Mouse (Mus musculus): ENCODE measurements around the gene Gpx1.
A peak's percentile ranks its signal among the peaks of the same experiment; 100 is the strongest.
"Not testable (repeated sequence)": the region's sequence is repeated elsewhere in the genome, so short reads cannot be mapped to it uniquely, and the experiment has no call there.

The Gpx1 gene

DNA sequence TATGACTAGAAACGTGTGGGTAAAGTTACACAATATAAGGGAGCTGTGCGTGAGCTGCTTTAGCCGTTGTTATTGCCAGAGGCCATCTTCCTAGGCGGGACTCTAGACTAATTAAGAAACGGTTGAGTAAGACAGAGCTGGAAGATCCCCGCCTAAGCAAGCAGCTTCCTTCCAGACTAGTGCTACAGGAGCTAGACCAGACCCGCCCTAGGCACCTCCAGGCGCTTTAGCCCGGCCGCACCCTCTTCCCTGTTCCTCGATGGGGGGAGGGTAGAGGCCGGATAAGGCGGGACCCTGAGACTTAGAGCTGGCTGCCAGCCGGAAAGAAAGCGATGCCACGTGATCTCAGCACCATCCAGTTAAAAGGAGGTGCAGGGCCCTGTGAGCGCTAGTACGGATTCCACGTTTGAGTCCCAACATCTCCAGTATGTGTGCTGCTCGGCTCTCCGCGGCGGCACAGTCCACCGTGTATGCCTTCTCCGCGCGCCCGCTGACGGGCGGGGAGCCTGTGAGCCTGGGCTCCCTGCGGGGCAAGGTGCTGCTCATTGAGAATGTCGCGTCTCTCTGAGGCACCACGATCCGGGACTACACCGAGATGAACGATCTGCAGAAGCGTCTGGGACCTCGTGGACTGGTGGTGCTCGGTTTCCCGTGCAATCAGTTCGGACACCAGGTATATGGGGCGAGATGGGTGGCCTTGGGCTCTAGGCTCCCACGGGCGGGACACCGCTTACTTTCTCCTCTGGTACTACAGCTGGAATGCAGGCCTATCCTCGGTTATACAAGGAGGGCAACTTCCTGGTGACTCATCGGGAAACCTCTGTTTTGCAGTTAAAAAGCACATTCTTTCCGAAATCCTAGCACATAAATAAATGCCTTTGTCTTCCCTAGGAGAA is at the start of gene Gpx1:
TSS of gene Gpx1 (plus strand) at position 18 of the 896 bp plus-strand sequence.
- DNase-seq (ENCODE audit: low spot score): peak; percentile 72

DNA sequence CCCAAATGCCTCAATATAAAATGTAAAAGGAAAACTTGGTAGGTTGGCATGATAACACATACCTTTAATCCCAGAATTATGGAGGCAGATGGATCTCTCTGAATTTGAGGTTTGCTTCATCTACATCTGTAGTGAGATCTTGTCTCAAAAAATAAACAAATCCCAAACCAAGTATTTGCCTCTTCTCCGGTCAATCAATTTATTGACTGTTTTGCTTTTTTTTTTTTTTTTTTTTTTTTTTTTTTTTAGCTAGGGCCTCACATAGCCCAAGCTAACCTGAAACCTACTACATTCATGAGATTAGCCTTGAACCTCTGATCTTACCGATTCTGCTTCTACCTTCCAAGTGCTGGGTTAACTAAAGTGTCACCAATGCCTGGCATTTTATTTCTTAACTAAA is 49.4 kb upstream of the Gpx1 start:
- no peak for DNase-seq (ENCODE audit: low spot score)

DNA sequence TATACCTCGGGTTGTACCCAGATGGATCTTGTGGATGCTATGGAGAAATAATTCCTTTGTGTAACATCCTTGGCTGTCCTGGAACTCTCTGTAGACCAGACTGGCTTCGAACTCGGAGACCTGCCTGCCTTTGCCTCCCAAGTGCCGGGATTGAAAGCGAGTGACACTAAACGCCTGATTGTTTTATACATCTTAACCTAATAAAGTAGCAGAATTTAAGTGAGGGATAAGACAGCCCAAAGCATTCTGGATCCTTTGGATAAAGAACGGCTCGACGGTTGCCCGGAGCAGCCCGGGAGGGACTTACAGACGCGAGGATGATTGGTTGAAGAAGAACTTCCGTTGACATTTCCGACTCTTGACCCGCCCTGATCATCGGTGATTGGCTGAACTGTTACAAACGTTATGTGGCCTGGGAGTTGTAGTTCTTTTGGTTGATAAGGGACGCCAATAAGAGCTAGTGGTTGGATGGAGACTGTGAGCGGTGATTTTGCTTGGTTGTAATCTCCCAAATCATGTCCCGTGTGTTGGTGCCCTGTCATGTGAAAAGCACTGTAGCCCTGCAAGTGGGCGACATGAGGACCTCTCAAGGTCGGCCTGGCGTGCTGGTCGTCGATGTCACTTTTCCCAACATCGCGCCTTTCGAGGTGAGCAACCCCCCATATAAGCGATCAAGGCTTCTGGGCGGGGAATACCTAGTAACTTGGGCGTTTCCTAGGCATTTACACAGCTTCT is 48.5 kb upstream of the Gpx1 start, which contains the start of gene Nicn1:
TSS of gene Nicn1 (plus strand) at position 414 of the 735 bp plus-strand sequence.
- peak; percentile 97 for DNase-seq (ENCODE audit: low spot score)

DNA sequence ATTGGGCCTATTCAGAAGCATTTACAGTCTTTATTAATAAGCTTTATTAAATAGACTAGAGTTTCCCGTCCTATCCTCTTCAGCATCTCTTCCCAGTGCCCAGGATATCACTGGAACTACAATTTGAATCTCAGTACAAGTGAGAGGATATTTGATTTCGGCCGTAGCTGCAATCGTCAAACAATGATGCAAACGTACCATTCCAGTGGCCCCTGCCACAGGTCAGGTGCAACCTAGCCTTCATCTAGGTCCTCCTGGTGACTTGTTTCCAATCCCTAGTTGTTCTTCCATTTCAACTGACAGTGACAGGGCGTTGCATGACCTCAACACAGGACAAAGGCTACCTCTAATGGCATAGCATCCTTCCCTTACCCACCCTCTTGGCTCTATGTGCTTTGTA is 47.9 kb upstream of the Gpx1 start:
- DNase-seq (ENCODE audit: low spot score): no peak

DNA sequence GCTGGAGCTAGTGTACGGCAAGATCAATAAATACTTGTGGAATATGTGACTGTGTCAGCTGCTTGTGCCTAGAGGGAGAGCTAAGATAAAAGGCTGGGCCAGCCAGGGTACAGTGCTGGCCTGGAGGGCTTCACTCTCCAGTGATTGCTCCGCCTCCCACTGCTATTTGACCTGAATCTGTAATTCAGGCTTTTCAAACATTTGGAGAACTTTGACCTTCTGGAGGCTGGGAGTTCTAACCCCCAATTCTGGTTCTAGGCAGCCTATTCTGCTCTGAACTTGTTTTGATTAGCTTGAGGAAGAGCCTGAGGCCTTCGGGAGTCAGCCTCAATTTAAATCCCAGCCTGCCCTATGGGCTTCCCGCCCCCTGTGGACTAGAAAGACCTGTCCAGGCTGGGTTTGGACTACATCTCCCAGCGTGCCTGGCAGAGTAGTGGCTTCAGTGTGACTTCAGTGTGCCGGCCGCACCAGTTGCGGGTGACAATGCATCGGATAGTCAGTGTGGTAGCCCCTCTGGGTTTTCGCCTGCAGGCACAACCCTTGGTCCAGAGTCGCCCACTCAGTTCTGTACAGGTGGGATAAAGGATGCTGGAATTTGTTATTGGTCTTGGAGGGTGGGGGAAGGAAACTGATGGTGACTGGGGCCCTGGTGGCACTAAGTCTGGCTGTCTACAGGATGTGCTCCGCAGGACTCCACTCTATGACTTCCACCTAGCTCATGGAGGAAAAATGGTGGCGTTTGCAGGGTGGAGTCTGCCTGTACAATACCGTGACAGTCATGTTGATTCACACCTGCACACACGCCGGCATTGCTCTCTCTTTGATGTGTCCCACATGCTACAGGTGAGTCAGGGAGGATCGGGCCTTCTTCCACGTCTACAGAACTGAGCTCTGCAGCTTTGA is 42.0 kb upstream of the Gpx1 start, which contains the start of gene Amt:
TSS of gene Amt (plus strand) at position 401 of the 903 bp plus-strand sequence.
- no peak for DNase-seq (ENCODE audit: low spot score)

DNA sequence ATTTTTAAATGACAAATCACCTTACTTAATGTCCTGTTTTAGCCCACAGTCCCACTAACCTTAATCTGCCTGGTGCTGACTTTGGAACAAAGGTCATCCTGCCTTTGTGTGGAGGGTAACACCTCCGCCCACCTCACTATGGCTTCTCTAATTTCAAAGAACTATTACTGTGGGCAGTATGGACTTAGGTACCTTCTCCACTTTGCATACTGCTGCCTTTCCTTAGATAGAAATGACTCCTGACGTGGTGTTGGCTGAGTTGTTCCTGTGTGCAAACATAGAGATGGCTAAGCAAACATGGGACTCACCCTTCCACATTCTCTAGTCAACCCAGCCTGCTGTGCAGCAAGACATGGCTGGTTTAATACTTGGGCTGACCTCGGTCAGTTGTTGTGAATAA is 36.9 kb upstream of the Gpx1 start:
- DNase-seq (ENCODE audit: low spot score): no peak

DNA sequence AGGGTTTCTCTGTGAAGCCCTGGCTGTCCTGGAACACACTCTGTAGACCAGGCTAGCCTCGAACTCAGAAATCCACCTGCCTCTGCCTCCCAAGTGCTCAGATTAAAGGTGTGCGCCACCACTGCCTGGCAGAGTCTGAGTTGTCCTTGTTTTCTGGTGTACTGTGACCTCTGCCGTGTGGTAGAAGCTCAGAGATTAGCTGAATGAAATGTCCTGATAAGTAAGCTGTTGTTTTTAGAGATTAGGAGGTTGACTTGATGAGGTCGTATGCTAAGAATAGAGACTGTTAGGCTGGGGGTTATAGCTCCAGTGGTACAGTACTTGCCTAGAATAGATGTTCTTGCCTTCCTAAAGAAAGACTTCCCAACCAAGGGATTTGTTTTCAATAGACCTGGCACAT is 34.0 kb upstream of the Gpx1 start:
- DNase-seq (ENCODE audit: low spot score): no peak

DNA sequence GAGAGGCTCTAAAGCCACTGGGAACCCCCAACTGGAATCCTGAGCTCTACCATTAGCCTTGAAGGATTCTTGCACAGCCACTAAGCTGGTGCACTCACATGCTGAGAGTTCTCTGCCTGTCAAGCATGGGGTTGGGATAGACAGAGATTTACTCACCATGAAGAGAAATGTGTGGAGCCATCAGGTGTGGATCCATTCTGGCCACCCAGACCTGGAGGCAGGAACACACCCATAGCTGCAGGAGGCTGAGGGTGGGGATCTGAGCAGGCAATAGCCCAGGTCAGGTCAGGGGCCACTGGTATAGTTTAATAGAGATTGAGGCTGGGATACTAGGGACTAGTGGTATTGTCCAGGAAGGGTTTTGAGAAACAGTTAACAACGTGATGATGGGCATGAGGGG is 33.5 kb upstream of the Gpx1 start:
- DNase-seq (ENCODE audit: low spot score): no peak

DNA sequence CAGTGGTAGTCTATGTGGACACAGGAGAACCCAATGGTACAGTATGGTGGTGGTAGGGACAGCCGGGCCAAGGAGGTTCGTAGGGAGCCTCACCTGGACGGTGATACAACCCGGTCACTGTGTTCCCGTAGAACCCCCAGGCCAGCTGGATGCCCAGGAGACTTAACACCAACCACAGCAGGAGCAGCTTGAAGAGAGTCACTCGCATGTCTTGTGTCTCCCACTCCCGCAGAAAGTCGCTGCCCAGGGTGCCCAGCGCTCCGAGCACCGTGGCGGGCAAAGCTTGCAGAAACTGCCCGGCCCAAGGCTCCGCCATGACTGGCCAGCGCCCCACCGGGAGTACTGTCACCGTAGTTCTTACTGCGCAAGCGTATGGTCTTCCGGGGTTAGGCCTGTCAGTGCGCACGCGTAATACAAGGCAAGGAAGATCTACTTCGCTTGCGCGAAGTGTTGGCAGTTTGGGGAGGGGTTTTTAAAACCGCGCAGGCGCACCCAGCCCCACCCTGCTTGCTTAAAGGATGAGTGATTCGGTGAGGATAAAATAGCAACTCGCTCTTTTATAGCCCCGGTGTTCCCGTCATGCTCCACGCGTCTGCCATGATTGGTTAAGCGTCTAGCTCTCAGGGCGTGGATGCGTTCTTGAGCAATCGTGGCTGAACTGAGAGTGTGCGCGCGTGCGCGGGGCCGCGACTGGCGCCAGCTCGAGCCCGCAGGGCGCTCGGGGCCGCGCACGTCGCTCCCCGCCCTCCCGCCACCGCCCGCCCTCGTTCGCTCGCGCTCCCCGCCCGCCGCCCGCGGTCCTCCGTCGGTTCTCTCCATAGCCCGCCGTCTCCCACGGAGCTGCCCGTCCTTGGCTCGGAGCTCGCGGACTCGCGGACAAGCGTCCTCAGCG is 32.8 kb upstream of the Gpx1 start, which contains the start of the genes Rhoa and Tcta:
TSS of gene Rhoa (plus strand) at position 501 of the 892 bp plus-strand sequence.
TSS of gene Tcta (minus strand) at position 532 of the 892 bp plus-strand sequence.
- peak; percentile 99 for DNase-seq (ENCODE audit: low spot score)

DNA sequence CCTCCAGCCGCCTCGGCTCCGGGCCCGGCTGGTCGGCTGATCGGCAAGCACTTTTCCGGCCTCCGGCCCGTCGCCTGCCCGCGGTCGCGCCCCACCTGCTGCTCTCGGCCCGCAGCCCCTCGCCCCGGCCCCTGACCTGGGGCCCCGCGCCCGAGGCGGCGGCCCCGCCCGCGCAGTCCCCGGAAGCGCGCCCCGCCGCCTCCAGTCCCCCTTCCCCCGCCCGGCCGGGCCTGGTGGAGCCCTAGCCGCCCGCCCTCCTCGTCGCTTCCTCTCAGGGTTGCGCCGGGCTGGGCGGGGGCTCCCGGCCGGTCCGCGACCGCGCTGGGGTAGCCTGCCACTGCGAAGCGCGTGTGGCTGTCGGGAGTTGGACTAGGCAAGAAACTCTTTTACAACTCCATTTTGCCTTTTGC is 32.1 kb upstream of the Gpx1 start:
- DNase-seq (ENCODE audit: low spot score): no peak

DNA sequence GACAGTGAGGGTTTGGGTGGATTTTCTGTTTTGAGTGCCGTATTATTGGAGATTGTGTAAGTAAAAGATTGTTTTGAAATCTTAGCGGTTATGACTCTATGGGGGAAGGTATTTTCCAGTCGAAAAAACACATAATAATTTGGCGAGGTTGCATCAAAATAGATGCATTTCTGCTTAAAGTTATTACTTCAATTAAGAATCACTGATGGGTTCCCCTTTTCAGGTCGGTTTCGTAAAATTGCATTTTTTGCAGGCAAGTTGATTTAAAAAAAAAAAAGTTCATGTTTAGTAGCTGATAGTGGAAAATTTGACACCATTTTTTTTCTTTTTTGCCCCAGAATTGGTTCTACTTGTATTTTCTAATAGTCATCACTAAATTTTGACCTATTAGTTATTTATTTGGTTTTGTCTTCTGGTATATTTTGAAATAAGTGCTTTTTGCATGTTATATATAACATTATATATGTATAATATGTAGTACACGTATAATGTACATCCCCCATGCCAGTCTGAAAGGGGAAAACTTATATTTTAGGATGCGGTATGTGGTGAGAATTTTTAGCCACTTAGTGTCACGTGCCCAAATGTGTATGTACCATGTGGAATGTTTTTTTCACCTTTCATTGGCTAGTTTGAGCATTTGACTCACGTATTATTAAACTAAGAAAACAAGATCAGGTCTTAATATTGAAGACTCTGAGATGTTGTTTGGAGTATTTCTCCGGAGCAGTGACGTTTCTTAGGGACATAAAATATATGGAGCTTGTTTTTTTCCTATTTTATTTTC is 31.5 kb upstream of the Gpx1 start:
- no peak for DNase-seq (ENCODE audit: low spot score)

DNA sequence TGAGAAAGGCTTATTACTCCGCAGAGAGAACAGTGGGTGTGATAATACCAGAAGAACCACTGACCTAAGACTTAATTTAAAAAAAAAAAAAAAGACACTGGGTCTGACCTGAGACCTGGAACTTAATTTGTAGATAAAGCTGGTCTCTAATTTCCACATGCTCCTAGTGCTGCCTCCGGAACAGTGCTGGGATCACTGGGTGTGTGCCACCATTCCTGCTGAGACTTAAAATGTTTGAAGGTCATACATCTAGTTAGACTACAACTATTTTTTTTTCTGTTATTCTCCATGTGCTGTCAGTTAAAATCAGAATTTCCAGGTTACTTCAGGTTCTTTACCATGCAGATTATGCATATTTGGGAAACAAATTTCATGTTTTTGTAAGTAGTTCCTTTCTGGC is 30.6 kb upstream of the Gpx1 start:
- DNase-seq (ENCODE audit: low spot score): no peak

DNA sequence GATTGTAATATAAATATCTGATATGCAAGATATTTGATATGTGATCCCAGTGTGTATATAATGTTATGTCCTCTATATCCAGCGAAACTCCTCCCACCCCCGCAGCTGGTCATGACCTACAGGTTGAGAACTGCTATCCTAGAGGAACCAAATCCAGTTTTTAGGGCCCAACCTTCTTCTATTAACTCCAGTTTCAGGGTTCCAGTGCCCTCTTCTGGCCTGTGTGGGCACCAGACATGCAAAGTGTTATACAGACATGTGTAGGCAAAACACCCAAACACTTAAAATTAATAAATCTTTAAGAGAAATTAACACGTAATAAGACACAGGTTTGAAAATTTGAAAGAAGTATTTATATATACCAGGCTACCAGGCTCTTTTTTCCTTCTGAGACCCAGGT is 21.1 kb upstream of the Gpx1 start:
- no peak for DNase-seq (ENCODE audit: low spot score)

DNA sequence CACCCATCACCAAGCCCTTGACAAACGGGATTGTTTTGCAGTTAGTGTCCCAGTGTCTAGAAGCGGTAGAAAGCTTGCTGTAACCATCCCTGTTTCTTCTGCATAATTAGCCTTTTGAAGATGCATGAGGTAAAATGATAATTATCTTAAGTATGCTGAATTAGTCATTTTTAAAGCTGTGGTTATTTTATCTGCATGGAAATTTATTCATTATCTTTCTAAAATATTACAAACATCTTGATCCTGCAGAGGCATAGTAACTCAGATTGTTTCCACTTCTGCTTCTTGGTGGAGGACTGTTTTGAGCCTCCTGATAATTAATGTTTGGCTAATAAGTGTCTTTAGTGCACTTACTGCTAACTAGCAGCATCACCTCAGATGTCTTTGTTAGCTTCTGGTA is 20.2 kb upstream of the Gpx1 start:
- no peak for DNase-seq (ENCODE audit: low spot score)

DNA sequence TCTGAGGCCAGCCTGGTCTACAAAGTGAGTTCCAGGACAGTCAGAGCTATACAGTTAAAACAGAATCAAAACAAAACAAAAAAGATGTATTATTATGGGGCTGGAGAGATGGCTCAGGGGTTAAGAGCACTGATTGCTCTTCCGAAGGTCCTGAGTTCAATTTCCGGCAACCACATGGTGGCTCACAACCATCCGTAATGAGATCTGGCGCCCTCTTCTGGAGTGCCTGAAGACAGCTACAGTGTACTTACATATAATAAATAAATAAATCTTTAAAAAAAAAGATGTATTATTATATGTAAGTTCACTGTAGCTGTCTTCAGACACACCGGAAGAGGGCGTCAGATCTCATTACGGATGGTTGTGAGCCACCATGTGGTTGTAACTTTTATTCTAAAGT is 16.6 kb upstream of the Gpx1 start:
- DNase-seq (ENCODE audit: low spot score): not testable (repeated sequence)

DNA sequence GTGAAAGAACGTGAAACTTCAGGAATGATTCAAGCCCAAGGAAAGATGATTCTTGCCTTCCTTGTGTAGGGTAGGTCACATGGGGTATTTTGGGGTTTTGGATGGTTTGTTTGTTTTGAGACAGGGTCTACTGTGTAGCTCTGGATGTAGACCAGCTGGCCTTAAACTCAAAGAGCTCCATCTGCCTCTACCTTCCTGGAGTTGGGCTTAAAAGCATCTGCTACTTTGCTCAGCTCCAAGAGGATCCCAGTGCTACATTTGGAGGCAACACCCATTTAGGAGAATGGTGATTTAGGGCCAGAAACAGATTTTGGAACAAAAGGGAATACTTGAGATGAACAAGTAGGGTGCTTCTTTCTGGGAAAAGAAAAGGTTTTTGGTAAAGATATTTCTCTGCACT is 13.9 kb upstream of the Gpx1 start:
- DNase-seq (ENCODE audit: low spot score): no peak

DNA sequence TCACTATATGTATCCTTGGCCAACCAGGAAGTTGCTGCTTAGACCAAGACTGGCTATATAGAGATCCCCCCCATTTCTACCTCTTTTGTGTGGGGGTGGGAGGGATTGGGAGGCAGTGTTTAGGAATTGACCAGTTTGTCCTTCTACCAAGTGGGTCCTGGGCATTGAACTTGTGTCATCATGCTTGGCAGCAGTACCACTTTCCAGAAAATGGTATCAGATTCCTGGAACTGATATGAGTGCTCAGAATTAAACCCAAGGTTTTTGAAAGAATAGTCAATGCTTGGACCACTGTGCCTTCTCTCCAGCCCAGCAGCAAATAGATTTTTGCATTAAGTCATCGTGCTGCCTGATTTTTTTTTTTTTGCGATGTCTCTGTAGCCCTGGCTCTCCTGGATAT is 12.9 kb upstream of the Gpx1 start:
- DNase-seq (ENCODE audit: low spot score): no peak

DNA sequence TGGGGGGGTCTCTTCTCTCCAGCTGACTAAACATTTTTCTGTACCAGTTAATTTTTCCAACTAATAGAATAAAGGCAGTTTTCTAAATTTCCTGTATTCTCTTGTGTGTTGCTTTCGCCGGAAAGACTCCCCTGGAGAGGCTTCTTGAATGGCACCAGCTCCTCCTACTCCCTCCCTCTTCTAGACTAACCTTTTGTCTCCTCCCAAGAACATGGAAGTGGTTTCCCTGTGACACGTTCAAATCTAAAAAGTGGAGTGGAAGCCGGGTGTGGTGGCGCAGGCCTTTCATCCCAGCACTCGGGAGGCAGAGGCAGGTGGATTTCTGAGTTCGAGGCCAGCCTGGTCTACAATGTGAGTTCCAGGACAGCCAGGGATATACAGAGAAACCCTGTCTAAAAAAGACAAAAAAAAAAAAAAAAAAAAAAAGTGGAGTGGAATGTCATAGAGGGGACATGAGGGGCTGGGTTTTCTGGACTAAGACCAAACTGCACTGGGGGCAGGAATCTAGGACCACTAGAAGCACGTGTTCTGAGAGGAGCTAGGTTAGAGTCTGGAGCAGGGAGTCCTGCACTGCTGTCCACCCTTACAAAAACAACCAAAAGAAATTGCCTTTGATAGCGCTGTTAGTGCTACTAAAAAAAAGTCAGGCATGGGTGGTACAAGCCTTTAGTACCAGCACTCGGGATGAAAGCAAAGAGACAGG is 704 bp upstream of the Gpx1 start:
- DNase-seq (ENCODE audit: low spot score): no peak

DNA sequence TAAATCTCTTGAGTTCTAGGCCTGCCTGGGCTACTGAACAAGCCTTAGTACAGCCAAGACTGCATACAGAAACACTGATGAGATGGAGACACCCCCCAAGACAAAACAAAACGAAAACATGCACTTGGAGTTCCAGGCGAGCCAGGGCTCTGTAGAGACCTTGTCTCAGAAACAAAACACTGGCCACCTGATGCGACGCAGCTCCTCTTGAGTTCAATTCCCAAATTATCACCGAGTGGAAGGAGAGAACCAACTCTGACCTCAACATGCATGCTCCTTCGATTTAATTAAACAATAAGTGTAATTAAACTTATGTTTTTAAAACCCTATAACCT is 185 bp upstream of the Gpx1 start:
- no peak for DNase-seq (ENCODE audit: low spot score)

DNA sequence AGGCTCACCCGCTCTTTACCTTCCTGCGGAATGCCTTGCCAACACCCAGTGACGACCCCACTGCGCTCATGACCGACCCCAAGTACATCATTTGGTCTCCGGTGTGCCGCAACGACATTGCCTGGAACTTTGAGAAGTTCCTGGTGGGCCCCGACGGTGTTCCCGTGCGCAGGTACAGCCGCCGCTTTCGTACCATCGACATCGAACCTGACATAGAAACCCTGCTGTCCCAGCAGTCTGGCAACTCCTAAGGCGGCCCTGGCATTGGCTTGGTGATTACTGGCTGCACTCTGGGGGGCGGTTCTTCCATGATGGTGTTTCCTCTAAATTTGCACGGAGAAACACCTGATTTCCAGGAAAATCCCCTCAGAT is 1.2 kb downstream of the Gpx1 start:
- DNase-seq (ENCODE audit: low spot score): no peak
